Mouse (Mus musculus): ENCODE data around the gene Spen.

Gene Spen

GRCm38 (mm10) chr4:141421423-141421822 lies 117.0 kb downstream of the Spen start:
- DNase-seq (ENCODE audit: low spot score in 2 of 2) = peak; percentile 88 to 89

GRCm38 (mm10) chr4:141420886-141421285 lies 117.5 kb downstream of the Spen start:
- no peak for DNase-seq (ENCODE audit: low spot score in 2 of 2)

DNA sequence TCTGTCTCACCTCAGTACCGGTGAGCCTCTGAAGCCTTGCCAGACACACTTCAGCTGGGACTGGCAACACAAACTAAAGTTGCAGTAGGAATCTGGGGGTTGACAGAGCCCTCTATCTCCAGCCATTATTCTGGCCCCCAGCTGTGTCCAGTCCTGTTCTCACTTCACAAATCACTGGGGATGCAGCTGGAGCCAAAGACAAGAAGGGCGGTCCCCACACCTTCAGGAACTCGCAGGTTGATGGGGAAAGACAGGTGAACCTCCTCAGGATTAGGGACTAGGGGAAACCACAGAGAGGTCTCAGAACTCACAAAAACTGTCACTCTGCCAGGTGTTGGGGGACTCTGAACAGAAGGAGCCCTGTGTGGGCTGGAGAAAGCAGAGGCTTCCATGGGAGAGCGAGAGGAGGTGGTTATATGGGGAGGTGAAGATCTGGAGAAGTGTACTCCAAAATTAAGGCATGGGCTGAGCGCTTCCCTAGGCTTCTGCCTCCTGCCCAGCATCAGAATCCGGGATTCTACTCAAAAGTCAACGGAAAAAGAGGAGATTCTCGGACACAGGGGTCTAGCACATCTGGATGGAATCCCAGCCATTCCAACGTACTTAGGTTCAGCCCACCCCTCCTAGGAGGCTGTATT lies 118.1 kb downstream of the Spen start, which contains the start of gene Hspb7:
TSS of gene Hspb7 (plus strand) at position 588 of the 638 bp plus-strand sequence.
- no peak for DNase-seq (ENCODE audit: low spot score in 2 of 2)

DNA sequence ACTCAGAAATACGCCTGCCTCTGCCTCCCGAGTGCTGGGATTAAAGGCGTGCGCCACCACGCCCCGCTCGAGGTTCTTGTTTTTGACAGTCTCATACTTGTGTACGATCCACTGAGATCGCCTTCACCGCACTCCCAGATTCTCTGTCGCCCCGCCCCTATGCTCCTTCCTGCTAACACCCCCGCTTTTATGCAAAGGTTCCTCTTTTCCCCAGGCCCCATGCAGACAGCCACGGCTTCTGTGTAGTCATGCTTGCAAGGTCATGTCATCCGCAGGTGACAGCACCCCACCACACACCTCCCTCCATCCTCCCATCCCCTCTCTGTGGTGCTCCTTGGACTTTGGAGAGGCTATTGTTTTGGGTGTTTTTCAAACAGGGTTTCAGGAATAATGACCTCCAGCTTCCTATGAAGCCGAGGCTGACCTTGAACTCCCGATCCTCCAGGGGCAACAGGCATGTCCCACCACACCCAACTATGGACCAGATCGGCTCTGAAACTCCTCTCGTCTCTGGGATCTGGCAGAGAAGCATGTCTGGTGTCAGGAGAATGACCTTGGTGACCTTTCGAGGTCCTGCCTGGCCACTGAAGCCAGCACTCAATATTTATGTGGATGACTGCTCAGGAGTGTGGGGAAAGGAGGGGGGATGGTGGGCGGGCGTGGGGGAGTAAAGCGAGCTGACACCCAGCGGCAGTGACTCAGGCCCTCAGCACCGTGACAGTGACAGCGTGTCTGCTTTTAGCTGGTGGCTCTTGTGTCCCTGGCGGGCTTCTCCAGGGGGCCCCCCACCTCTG lies 118.8 kb downstream of the Spen start:
- DNase-seq (ENCODE audit: low spot score in 2 of 2) = peak in 1 of 2 experiments; percentile 51

Measured in heart, adult 9 months (tissue).